Mouse (Mus musculus): ENCODE data around the gene Lcn3.

DNA sequence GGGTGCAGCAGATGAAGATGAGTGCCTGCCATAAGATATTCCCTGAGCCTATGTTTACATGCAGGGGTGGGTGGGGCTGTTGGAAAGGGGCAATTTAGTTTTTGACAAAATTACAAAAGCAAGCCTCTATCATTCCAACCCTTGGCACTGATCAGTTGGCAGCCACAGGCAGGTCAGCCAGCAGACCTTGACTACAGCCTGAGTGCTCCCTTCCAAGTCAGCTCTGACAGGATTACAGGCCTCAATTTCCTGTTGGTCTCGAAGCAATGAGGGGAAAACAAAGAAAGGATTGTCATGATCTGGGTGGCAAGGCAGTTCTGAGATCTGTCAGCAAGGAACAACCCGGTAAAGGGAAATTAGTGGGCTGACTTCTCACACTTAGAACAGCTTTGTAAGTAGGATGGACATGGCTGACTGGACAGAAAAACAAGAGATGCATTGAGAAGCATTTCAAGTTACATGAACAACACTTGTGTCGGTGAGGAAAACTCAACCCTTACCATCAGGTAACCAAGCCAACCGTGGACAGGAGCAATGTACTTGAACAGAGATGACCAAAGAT is 7.2 kb upstream of the Lcn3 start:
- TF ChIP-seq CTCF (IDR thresholded peaks at IDR 0.05; ENCODE audit: borderline replicate concordance, extremely low read depth, insufficient read depth, insufficient read length): no peak
- no peak for TF ChIP-seq POLR2A (IDR thresholded peaks at IDR 0.05; ENCODE audit: borderline replicate concordance, extremely low read depth, insufficient read depth, insufficient read length, poor library complexity, severe bottlenecking)

Data from brain, embryonic 14.5 days (tissue).